Mouse (Mus musculus) left cerebral cortex, adult 11 months (tissue): ENCODE measurements at regions not wholly inside any gene's neighbourhood (a gene's known extent, or its start where the extent isn't known, plus 50 kb on each side); places are given as distances from the start of the nearest gene placed in this dataset.
"Not testable (repeated sequence)": the region's sequence is repeated elsewhere in the genome, so short reads cannot be mapped to it uniquely, and the experiment has no call there.

Source experiments
- DNase-seq: peaks from one replicate; pipeline ENCODE4 v3.0.0; 2022; ENCODE audit warnings: low spot score

- DNase-seq, result no peak
Observed at GRCm38 (mm10) chr7:64027100-64027499, 88.4 kb upstream of the Klf13 start.

DNA sequence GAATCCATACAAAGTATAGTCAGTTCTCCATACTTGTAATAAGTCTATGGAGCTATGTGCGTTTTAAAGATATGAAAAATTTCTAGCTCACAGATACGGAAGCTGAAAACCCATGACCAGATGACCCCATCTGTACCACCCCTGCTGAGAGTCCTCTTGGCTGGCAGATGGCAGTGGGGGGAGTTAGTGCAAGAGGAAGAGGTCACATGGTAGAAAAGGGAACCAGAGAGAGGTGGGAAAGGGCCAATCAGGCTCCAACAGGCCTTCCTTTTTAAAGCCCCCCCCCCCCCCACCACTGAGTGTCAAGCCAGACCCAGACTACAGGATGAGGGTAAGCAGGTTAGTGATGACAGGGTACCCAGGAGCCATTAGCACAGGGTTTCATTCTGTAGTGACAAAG is 86.4 kb upstream of the Klf13 start:
- no peak for DNase-seq

GRCm38 (mm10) chr7:64024253-64024652 is 85.5 kb upstream of the Klf13 start:
- no peak for DNase-seq

DNA sequence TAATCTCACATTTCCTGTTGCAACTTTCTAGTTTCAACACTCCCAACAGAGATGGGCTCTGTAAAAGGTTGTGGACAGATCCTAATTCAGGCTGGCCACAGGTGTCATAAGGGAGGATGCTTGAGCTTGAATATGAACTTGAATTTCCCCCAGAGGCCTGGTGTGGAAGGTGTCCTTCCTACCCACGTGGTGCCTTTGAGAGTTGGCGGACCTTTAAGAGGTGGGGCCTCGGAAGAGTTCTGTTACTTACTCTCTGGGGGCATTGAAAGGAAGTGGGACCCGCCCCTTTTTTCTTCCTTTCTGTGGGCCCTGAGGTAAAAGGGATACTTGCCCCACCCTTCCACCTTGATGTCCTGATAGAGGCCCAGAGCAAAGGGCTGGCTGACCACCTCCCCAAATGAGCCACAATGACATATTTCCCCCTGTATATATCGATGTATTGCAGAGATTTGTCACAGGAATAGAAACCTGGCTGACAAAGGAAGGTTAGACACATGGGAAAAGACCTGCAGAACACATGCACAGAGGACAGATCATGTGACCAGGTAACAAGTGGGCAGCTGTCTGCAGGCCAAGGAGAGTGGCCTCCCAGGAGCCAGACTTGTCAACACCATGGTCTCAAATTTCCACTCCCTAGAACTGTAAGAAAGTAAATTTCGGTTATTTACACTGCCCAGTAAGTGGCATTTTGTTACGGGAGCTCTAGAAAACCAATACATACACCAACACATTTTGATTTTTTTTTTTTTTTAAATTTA is 84.2 kb upstream of the Klf13 start:
- DNase-seq, result no peak

DNA sequence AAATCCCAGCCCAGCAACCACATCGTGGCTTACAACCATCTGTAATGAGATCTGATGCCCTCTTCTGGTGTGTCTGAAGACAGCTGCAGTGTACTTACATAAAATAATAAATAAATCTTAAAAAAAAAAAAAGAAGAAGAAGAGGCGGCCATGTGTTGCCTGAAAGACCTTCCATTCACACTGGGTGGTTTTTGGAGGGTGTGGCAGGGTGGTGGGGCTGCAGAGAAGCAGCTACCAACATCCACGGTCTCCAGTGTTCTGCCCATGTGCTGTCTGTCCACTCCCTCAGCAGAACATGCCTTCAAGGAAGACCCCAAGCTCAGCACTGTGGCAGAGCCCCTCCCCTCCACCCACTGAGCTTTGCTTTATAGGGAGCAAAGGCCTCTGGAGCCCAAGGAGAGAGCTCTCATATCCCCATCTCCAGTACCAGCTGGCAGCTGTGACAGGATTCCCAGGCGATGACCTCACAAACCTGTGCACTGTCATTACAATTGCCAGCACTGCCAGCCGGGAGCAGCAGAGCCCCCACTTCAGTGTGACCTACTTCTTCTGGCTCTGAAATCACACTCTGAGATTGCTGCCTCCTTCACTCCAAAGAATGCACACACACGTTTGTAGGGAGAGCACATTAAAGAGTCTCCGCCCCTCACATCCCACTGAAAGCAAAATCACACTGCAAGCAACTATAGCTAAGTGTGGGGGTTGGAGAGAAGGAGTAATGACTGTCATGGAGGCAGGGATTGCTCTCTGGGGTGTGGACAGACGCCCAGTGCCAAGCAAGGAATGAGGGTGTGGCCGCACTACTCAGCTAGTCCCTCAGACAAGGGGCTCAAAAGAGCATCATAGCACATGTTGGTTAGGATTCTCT is 82.8 kb upstream of the Klf13 start:
- peak; percentile 57 for DNase-seq

- DNase-seq, result no peak
Observed at GRCm38 (mm10) chr7:64018107-64018506, 79.4 kb upstream of the Klf13 start.

GRCm38 (mm10) chr7:64016874-64017273 is 78.2 kb upstream of the Klf13 start:
- DNase-seq, result no peak

DNA sequence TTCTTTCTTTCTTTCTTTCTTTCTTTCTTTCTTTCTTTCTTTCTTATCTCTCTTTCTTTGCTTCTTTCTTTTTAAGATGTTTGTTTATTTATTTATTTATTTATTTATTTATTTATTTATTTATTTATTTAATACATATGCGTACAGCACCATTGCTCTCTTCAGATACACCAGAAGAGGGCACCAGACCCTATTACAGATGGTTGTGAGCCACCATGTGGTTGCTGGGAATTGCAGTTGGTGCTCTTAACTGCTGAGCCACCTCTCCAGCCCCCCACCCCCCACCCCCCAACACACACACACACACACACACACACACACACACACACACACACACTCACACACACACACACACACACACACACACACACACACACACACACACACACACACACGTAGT is 76.4 kb upstream of the Klf13 start:
- not testable (repeated sequence) for DNase-seq

GRCm38 (mm10) chr7:64014227-64014626 is 75.5 kb upstream of the Klf13 start:
- DNase-seq, result no peak

- no peak for DNase-seq
Observed at GRCm38 (mm10) chr7:64013023-64013547, 74.4 kb upstream of the Klf13 start.

DNA sequence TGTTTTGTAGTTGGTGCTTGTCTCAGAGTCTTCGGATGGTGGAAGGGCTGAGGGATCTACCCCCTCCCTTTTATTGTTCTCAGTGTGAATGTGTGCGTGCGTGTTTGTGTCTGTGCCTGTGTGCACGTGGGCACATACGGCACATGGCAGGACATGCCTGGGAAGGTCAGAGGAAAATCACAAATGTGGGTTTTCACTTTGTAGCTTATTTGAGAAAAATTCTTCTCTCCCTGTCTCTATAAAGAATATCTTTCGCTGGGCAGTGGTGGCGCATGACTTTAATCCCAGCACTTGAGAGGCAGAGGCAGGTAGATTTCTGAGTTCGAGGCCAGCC is 73.5 kb upstream of the Klf13 start:
- no peak for DNase-seq

- DNase-seq, result no peak
Observed at GRCm38 (mm10) chr7:64011563-64012267, 73.0 kb upstream of the Klf13 start.

GRCm38 (mm10) chr7:64010640-64011039 is 71.9 kb upstream of the Klf13 start:
- no peak for DNase-seq

DNA sequence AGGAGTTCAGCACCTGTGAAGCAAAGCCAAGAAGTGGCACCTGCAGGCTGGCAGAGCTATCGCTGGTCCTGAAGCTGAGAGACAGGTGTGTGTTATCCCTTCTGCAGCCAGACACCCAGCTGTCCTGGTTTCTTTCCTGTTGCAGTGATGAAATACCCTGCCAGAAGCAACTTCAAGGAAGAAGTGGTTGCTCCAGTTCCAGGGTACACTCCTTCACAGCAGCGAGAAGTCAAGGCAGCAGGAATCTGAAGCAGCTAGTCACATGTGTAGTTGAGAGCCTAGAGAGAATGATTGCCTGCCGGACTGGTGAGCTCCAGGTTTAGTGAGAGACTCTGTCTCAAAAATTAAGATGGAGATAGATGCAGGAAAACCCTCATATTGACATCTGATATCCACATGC is 69.1 kb upstream of the Klf13 start:
- no peak for DNase-seq

DNA sequence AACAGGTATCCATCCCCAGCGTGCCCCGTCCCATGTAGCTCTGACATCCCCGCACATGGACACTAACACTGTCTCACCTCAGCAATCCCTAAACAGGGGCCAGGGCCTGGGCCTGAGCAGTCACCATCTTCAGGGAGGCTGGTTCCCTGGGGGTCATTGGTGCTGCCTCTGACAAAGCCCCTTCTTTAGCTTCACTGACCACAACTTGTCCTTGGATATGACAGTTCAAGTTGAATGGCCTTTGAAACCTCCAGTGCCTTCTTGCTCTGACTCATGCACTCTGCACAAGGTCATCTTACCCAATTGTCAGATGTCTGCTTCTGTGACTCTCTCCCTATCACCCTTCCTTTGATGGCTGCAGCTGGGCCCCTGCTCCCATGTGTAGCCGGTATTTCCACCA is 68.2 kb upstream of the Klf13 start:
- DNase-seq, result no peak

- DNase-seq, result no peak
Observed at GRCm38 (mm10) chr7:64005765-64006164, 67.0 kb upstream of the Klf13 start.

DNA sequence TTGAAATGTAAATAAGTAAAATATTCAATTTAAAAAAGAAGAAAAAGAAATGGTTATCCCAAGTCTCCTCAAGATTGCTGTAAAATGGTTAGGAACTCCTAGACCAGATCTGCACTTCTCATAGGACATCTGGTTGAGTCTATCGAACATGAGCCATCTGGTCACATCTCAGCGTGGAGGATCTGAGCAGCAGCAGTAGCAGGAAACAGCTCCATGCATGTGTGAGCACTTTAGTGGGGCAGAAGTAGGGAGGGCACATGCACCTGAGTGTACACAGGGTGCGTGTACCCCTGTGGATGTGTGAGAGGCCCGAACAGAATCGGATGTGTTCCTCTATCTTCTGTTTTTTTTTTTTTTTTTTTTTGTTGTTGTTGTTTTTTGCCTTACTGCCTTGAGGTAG is 65.2 kb upstream of the Klf13 start:
- no peak for DNase-seq

DNA sequence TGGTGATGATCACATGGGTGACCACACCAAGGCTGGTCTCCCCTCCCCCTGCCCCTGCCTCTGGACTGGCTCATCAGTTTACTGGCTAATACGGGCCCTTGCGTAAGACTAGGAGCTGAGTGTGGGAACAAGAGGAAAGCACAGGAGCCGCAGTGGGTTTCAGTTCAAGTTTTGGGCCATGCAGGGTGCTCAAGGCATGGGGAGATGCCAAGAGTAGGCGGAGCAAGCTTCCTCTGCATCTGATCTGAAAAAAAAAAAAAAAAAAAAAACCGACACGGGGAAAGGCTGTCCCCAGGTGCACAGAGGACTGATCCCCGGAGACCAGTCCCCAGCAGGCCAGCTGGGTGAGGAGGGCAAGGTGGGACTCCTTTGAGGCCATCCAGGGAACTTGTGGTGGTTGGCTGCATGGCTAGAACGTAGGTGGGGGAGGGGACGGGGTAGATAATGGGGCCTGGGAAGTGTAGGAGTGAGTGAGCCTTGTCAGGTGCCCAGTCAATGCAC is 62.9 kb upstream of the Klf13 start:
- DNase-seq, result no peak

DNA sequence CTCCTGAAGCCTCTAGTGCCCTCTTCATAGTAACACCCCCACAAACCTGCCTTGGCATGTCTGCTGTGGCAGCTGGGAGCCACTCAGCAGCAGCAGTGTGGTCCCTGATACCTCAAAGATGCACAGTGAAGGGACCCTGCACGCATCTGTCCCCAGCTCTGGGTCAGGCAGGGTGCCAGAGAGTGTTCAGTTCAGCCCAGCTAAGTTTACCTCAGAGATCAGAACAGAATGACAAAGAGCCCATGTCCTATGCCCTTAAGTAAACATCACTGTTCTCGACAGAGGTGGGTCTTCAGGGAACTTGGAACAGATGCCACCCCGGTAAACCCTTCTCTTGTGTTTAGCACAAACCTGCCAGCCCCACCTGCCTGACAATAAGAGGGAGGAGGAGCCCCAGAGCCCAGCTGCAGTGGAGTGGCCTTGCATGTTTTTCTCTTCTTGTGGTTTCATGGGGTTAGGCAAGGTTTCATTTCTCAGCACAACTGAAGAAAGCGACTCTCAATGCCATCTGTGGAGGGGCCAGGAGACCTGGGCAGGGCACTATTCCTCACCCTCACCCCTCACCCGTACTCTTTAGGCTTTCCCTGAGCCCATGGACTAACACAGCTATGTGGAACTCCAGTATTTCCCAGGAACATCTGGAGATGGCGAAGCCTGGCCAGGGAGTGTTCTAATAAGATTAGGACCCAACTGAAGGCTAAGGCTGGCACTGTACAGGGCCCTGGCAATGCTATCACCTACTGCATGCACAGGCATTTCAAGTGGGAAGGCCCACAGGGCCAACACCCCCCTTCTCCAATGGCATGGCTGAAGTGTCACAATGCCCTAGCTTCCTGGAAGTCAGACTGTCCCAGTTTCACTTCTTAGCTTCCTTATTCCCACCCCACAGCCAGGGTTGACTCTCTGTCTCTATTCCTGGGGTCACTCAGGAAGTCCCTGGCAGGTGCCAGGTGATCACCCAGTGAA is 60.6 kb upstream of the Klf13 start:
- no peak for DNase-seq

- no peak for DNase-seq
Observed at GRCm38 (mm10) chr7:63997997-63998396, 59.3 kb upstream of the Klf13 start.

DNA sequence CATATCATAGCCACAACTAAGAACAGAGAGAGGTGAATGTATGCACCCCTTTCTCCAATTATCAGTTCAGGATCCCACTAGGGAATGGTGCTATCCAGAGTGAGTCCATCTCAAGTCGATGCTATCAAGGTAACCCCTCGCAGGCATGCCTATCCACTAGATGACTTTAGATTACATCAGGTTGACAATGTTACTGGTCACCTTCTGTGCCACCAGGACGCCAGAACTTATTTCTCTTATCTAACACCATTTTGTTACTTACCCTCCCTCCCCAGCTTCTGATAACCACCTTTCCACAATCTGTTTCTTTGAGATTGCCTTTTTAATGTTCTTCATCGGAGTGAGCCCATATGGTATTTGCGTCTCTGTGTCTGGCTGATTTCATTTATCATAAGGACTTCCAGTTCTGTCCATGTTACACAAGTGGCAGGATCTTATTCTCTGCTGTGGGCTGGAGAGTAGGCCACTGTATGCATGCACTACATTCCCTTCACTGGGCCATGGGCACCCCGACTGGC is 57.9 kb upstream of the Klf13 start:
- DNase-seq, result no peak
